Mouse (Mus musculus) kidney, postnatal 0 days (tissue): ENCODE data around the gene Oaf. TPM values are rescaled to one million over a fixed set of nuclear protein-coding genes. Genes with fewer than 3 reads are reported as not detected.

Experiments
- ATAC-seq: fragments of 200-750 bp; cut with Nextera tagmentation; replicated peaks from 2 replicates; pipeline ENCODE4 v1.8.0; 2017; ENCODE audit warnings: low read depth, moderate number of reproducible peaks, moderate TSS enrichment, moderate library complexity; ENCODE audit not compliant: low FRiP score
- DNase-seq: peaks from one replicate; pipeline ENCODE4 v3.0.0-alpha.2; 2016; ENCODE audit warnings: low spot score
- H3K27ac ChIP-seq: fragments of 300-500 bp; sonication (generic); 2 replicates; pipeline ENCODE4 v1.5.1; 2014; ENCODE audit warnings: mild to moderate bottlenecking
- H3K27me3 ChIP-seq: fragments of 300-500 bp; sonication (generic); 2 replicates; pipeline ENCODE4 v1.6.1; 2014; ENCODE audit warnings: low read length, mixed read lengths; ENCODE audit not compliant: insufficient read depth
- H3K36me3 ChIP-seq: fragments of 300-500 bp; sonication (generic); 2 replicates; pipeline ENCODE4 v1.6.1; 2014; ENCODE audit warnings: low read length, mixed read lengths; ENCODE audit not compliant: insufficient read depth
- H3K4me1 ChIP-seq: fragments of 300-500 bp; sonication (generic); replicated peaks from 2 replicates; pipeline ENCODE4 v1.6.1; 2014; ENCODE audit warnings: antibody characterized with exemption, low read length, mixed read lengths; ENCODE audit not compliant: insufficient read depth
- H3K4me2 ChIP-seq: fragments of 300-500 bp; sonication (generic); 2 replicates; pipeline ENCODE4 v1.6.1; 2014; ENCODE audit warnings: mild to moderate bottlenecking, low read length, moderate library complexity, mixed read lengths
- H3K4me3 ChIP-seq: fragments of 300-500 bp; sonication (generic); replicated peaks from 2 replicates; pipeline ENCODE4 v1.5.1; 2014; ENCODE audit warnings: low read depth, low read length
- H3K9ac ChIP-seq: fragments of 300-500 bp; sonication (generic); 2 replicates; pipeline ENCODE4 v1.6.1; 2014; ENCODE audit warnings: low read depth, low read length
- H3K9me3 ChIP-seq: fragments of 300-500 bp; sonication (generic); replicated peaks from 2 replicates; pipeline ENCODE4 v1.6.1; 2016; ENCODE audit warnings: low read length, inconsistent platforms, mixed read lengths
- CTCF ChIP-seq: IDR thresholded peaks from 2 replicates; pipeline ENCODE4 v1.5.1; 2016; ENCODE audit warnings: antibody characterized with exemption, low read depth, mild to moderate bottlenecking, moderate library complexity
- WGBS: fragments of 180-500 bp; shearing (Covaris S2); extraction: QIAGEN DNeasy Blood & Tissue Kit; methylation state at CpG from one replicate; pipeline ENCODE4 v1.1.7; 2014; 5-methylcytosine and 5-hydroxymethylcytosine counted together
- polyA plus RNA-seq: library from polyadenylated mRNA; unstranded; fragments of >200 nt; fragmentation: Nextera tagmentation; extraction: Ambion mirVana; gene quantifications from 2 replicates; pipeline ENCODE4 v1.2.1, GENCODE M21; 2015

Oaf gene
- polyA plus RNA-seq, 1 experiment from 2014 or later, result 62.9 TPM

DNA sequence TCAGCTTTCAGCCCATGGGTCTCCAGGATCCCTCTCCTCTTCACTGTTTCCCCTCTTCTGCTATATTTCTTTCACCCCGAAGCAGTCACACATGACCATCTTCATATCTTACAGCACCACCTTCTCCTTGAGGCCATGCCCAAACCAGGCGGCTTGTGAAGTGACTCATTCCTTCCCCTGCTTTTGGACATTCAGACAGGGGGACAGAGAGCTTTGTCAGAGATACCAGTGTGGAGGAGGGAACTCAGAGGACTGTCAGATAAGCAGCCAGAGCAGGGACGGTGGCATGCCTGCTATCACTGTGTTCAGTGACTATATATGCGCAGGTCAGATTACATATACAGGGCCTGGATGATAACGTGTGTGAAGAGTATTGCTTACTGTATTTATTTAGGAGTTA, 5.2 kb downstream of the Oaf start:
- DNase-seq (no peak), ATAC-seq (no peak)
- Histone ChIP-seq H3K27me3 (no peaks in the 10 kb centered on the region), H3K4me3 (no peak overlapping the region), H3K36me3 (no peaks in the 10 kb centered on the region), H3K4me1 (peaks cover 67% of the 10 kb centered on the region), H3K27ac (peak overlapping the region; percentile 11; the same call in 1 of the 2 replicates), H3K9ac (no peak overlapping the region), H3K9me3 (no peaks in the 10 kb centered on the region), H3K4me2 (no peak overlapping the region)
- 73% methylated on average over 5 of the region's 5 CpGs for WGBS
- TF ChIP-seq CTCF, result no peak

DNA sequence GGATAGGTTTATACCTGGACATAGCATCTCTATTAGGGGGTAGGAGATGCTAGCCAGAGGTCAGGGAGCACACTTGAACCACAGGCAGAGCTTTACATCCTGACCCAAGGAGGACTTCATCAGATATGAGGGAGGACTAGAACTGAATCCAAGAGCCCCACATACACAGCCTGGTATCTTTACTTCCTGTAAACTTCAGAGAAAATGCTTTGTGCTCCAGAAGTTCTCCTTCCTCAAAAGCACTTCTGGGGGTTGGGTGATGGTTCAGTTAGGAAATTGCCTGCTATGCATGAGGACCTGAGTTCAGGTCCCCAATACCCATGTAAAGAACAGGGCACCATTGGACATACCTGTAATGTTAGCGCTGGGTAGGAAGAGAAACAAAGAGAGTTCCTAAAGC, 6.2 kb downstream of the Oaf start:
- Histone ChIP-seq H3K36me3 (no peaks in the 10 kb centered on the region), H3K27me3 (no peaks in the 10 kb centered on the region), H3K9ac (no peak overlapping the region), H3K9me3 (no peaks in the 10 kb centered on the region), H3K4me2 (no peak overlapping the region), H3K4me1 (peaks cover 62% of the 10 kb centered on the region), H3K27ac (no peak overlapping the region), H3K4me3 (no peak overlapping the region)
- WGBS, result 100% methylated on average over 1 of the region's 1 CpGs
- TF ChIP-seq CTCF, result no peak
- DNase-seq (no peak), ATAC-seq (no peak)

DNA sequence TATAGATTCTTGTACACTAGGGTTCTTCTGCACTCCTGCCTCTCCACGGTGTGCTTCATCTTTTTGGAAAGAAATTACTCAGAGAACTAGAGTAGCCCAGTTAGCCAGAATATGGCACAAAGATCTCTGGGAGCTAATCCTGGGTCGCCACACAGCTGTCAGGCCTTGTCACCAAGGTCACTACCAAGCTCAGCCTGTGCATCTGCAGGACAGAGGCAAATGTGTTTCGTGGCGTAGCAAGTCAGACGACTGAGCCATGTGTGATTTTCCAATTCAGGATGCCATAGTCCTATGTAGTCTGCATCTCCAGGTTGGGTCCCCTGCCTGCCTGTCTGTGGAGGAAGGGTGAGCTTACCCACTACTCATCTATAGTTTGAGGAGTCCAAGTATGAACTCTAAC, 6.7 kb downstream of the Oaf start:
- Histone ChIP-seq H3K9me3 (no peaks in the 10 kb centered on the region), H3K27ac (no peak overlapping the region), H3K4me3 (no peak overlapping the region), H3K9ac (no peak overlapping the region), H3K4me1 (peaks cover 60% of the 10 kb centered on the region), H3K27me3 (no peaks in the 10 kb centered on the region), H3K36me3 (no peaks in the 10 kb centered on the region), H3K4me2 (no peak overlapping the region)
- DNase-seq (no peak), ATAC-seq (no peak)
- no peak for TF ChIP-seq CTCF
- WGBS, result 68% methylated on average over 5 of the region's 5 CpGs

GRCm38 (mm10) chr9:43232286-43232685, 7.4 kb downstream of the Oaf start:
- Histone ChIP-seq H3K9ac (no peak overlapping the region), H3K9me3 (no peaks in the 10 kb centered on the region), H3K36me3 (no peaks in the 10 kb centered on the region), H3K4me1 (peaks cover 52% of the 10 kb centered on the region), H3K27me3 (no peaks in the 10 kb centered on the region), H3K4me2 (no peak overlapping the region), H3K27ac (peak overlapping the region; percentile 74; the same call in 1 of the 2 replicates), H3K4me3 (no peak overlapping the region)
- no peak for DNase-seq
- no peak for TF ChIP-seq CTCF
- 23% methylated on average over 5 of the region's 5 CpGs for WGBS
- no peak for ATAC-seq

DNA sequence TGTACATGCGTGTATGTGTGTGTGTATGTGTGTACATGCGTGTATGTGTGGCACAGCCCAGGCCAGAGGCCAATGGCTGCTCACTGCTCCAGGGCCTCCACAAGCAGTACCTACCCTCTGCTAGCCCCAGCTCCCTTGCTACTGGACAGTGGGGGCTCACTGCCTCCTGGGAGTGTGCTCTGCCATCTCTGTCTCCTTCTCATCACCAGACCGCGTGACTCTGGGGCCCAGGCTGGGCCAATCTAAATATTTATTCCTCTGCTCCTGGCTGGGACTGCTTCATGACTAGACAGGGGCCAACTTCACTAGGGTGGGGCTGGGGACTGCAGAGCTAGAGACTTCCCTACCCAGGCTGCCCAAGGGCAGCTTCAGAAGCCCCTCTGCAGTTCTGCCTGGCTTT, 7.9 kb downstream of the Oaf start:
- 43% methylated on average over 4 of the region's 4 CpGs for WGBS
- no peak for TF ChIP-seq CTCF
- ATAC-seq, result 0 out of 2 replicates have a peak, but pooled peaks have one; percentile 1
- Histone ChIP-seq H3K4me2 (no peak overlapping the region), H3K4me1 (peaks cover 49% of the 10 kb centered on the region), H3K27ac (peak overlapping the region; percentile 74), H3K9me3 (no peaks in the 10 kb centered on the region), H3K4me3 (no peak overlapping the region), H3K36me3 (no peaks in the 10 kb centered on the region), H3K9ac (no peak overlapping the region), H3K27me3 (no peaks in the 10 kb centered on the region)
- DNase-seq, result peak; percentile 54

DNA sequence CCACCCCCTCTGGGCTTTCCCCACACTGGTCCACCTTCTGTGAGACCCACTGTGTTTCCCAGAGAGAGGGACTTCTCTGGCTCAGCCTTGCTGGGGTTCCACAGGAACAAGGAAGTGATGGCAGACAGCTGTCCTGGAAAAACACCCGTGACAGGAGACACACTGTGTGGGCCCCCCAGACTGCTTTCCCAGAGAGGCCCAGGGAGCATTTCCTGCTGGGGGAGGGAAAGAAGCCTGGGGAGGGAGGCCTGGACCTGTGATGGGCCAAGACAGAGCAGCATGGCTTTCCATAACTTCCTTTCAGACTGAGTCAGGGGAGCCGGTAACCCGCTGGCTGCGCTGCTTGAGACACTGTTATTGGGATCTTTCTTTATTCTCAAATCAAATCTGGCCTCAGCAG, 8.8 kb downstream of the Oaf start:
- TF ChIP-seq CTCF, result no peak
- H3K4me3 ChIP-seq, result no peak overlapping the region
- H3K4me2 ChIP-seq, result no peak overlapping the region
- ATAC-seq (0 out of 2 replicates have a peak, but pooled peaks have one; percentile 26), DNase-seq (peak; percentile 72)
- WGBS, result 48% methylated on average over 4 of the region's 4 CpGs
- H3K9ac ChIP-seq, result no peak overlapping the region; the same call in 1 of the 2 replicates
- no peaks in the 10 kb centered on the region for H3K36me3 ChIP-seq
- H3K27ac ChIP-seq, result peak overlapping the region; percentile 74
- H3K27me3 ChIP-seq, result no peaks in the 10 kb centered on the region
- H3K4me1 ChIP-seq, result peaks cover 55% of the 10 kb centered on the region
- H3K9me3 ChIP-seq, result no peaks in the 10 kb centered on the region

DNA sequence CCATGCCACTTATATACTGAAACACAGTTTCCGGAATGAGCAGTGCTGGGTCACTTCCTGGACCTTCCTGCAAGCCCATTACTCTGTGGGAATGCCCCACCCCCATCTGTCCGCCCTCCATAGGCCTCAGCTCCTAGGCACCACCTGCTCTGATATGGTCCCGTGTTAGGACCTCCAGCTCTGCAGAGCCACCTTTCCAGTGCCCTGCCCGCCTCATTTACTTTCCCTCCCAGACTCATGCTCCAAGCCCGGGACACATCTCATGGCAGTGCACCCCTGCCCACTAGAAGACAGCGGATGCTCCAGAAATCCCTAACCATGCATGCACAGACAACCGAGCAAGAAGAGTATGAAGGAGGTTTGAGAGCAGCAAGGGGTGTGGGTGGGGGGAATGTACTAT, 9.7 kb downstream of the Oaf start:
- Histone ChIP-seq H3K27me3 (no peaks in the 10 kb centered on the region), H3K4me3 (no peak overlapping the region), H3K4me1 (peaks cover 55% of the 10 kb centered on the region), H3K4me2 (no peak overlapping the region), H3K9me3 (no peaks in the 10 kb centered on the region), H3K27ac (0 out of 2 replicates have a peak overlapping the region, but pooled peaks have one; percentile 74), H3K36me3 (no peaks in the 10 kb centered on the region), H3K9ac (no peak overlapping the region)
- no peak for TF ChIP-seq CTCF
- DNase-seq (no peak), ATAC-seq (no peak)
- 72% methylated on average over 7 of the region's 7 CpGs for whole genome bisulfite sequencing
